Mouse (Mus musculus) hindbrain, postnatal 0 days (tissue): ENCODE measurements around the gene Usf2. TPM values are rescaled to one million over a fixed set of nuclear protein-coding genes. Genes with fewer than 3 reads are reported as not detected.
A peak's percentile ranks its signal among the peaks of the same experiment; 100 is the strongest.

Source experiments
- ATAC-seq: fragments of 200-750 bp; cut with Nextera tagmentation; 2 replicates; pipeline ENCODE4 v1.8.0; 2017; ENCODE audit warnings: mild to moderate bottlenecking, moderate TSS enrichment, moderate library complexity
- DNase-seq: peaks from one replicate; pipeline ENCODE4 v3.0.0-alpha.2; 2015; ENCODE audit warnings: low spot score
- H3K27ac ChIP-seq: fragments of 300-500 bp; sonication (generic); 2 replicates; pipeline ENCODE4 v1.5.1; 2014; ENCODE audit warnings: mild to moderate bottlenecking
- H3K27me3 ChIP-seq: fragments of 300-500 bp; sonication (generic); 2 replicates; pipeline ENCODE4 v1.6.1; 2014; ENCODE audit warnings: low read length, mixed read lengths; ENCODE audit not compliant: insufficient read depth
- H3K36me3 ChIP-seq: fragments of 300-500 bp; sonication (generic); 2 replicates; pipeline ENCODE4 v1.6.1; 2014; ENCODE audit warnings: low read length, mixed read lengths; ENCODE audit not compliant: insufficient read depth
- H3K4me1 ChIP-seq: fragments of 300-500 bp; sonication (generic); 2 replicates; pipeline ENCODE4 v1.6.1; 2014; ENCODE audit warnings: antibody characterized with exemption, low read length, mixed read lengths; ENCODE audit not compliant: insufficient read depth
- H3K4me2 ChIP-seq: fragments of 300-500 bp; sonication (generic); 2 replicates; pipeline ENCODE4 v1.6.1; 2014; ENCODE audit warnings: low read depth, mild to moderate bottlenecking, low read length, moderate library complexity, mixed read lengths
- H3K4me3 ChIP-seq: fragments of 300-500 bp; sonication (generic); 2 replicates; pipeline ENCODE4 v1.5.1; 2014; ENCODE audit warnings: low read length
- H3K9ac ChIP-seq: fragments of 300-500 bp; sonication (generic); replicated peaks from 2 replicates; pipeline ENCODE4 v1.6.1; 2014; ENCODE audit warnings: mild to moderate bottlenecking, low read length, moderate library complexity, mixed read lengths
- H3K9me3 ChIP-seq: fragments of 300-500 bp; sonication (generic); 2 replicates; pipeline ENCODE4 v1.6.1; 2016; ENCODE audit warnings: low read length, mixed read lengths
- CTCF ChIP-seq: IDR thresholded peaks from 2 replicates; pipeline ENCODE4 v1.5.1; 2016; ENCODE audit warnings: antibody characterized with exemption, control low read depth, low read depth
- WGBS: fragments of 180-500 bp; shearing (Covaris S2); extraction: QIAGEN DNeasy Blood & Tissue Kit; methylation state at CpG from one replicate; pipeline ENCODE4 v1.1.7; 2014; 5-methylcytosine and 5-hydroxymethylcytosine counted together
- polyA plus RNA-seq: library from polyadenylated mRNA; unstranded; fragments of >200 nt; fragmentation: Nextera tagmentation; extraction: Ambion mirVana; gene quantifications from 2 replicates; pipeline ENCODE4 v1.2.1, GENCODE M21; 2015
- total RNA-seq: library from RNA; depleted of rRNA; stranded (reverse); fragments of >200 nt; gene quantifications from 2 replicates; pipeline ENCODE4 v1.2.3, GENCODE M21; 2014

Usf2 gene
- total and polyA plus RNA-seq, 2 experiments from 2014 or later: 28.0 to 114 TPM

DNA sequence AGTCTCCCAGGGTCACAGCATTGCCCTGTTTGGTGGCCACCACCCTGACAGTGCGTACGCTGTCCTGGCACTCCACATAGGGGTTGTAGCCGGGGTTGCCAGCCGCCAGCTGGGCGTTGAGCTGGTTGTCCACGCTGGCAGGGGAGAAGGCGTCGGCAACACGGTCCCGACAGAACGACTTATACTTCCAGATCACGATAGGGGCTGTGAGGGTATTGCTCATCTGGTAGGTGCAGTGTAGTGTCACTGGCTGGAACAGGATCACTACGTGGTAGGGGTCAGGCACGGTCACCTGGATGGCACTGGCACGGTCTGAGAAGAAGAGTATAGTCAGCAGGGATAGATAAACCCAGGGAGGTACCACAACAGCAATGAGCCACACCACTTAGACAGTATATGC lies 15.3 kb upstream of the Usf2 start:
- H3K36me3 ChIP-seq: no peaks in the 10 kb centered on the region
- no peak overlapping the region for H3K27ac ChIP-seq
- H3K9me3 ChIP-seq: no peaks in the 10 kb centered on the region
- no peak overlapping the region for H3K4me3 ChIP-seq
- H3K27me3 ChIP-seq: peaks cover 11% of the 10 kb centered on the region
- WGBS: 89% methylated on average over 15 of the region's 15 CpGs
- no peak overlapping the region for H3K9ac ChIP-seq
- H3K4me2 ChIP-seq: peak overlapping the region; percentile 21; the same call in 1 of the 2 replicates
- H3K4me1 ChIP-seq: no peaks in the 10 kb centered on the region
- DNase-seq (no peak), ATAC-seq (no peak)
- no peak for TF ChIP-seq CTCF

DNA sequence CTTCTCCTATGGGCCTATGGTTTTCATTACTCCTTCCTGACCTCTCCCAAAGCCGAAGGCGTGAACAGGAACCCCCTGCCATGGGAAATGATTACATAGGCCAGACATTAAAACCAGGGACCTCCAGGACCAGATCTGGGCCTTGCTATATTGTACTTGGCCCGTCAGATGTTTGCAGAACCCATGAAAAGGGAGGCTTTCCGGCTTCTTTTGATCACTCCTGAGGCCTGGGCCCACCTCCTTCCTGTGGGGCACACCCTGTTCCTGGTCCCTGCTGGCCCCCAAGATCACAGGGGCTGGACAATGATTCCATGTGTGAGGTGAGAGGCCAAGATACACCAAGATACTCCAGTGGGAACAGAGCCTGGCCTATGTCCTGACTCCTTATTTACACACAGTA lies 12.6 kb upstream of the Usf2 start:
- DNase-seq (no peak), ATAC-seq (no peak)
- Histone ChIP-seq H3K4me1 (no peaks in the 10 kb centered on the region), H3K4me2 (no peak overlapping the region), H3K27ac (no peak overlapping the region), H3K27me3 (peaks cover 11% of the 10 kb centered on the region), H3K36me3 (no peaks in the 10 kb centered on the region), H3K9ac (no peak overlapping the region), H3K4me3 (no peak overlapping the region), H3K9me3 (no peaks in the 10 kb centered on the region)
- WGBS: 81% methylated on average over 4 of the region's 4 CpGs
- no peak for TF ChIP-seq CTCF

DNA sequence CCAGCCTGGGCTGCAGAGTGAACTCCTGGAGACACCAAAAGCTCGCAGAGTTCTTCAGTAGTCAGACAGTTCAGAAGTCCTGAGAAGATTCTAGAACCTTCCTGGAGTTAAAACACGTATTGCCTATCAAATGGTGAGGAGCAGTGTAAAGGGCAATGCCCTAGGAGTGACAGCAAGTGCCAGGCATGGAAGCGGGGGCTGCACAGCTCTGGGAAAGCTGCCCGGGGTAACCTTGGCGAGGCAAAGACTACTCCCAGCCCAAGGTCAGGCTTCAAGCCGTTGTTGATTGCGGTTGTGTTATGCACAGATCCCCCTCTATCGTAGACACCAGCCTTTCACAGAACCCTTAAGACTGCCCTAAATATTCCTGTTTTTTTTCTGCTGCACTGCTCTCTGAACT lies 12.0 kb upstream of the Usf2 start:
- Histone ChIP-seq H3K27me3 (peaks cover 9% of the 10 kb centered on the region), H3K27ac (no peak overlapping the region), H3K9me3 (no peaks in the 10 kb centered on the region), H3K9ac (no peak overlapping the region), H3K4me1 (no peaks in the 10 kb centered on the region), H3K4me3 (no peak overlapping the region), H3K4me2 (no peak overlapping the region), H3K36me3 (no peaks in the 10 kb centered on the region)
- 91% methylated on average over 8 of the region's 8 CpGs for WGBS
- ATAC-seq: no peak
- no peak for TF ChIP-seq CTCF
- DNase-seq: no peak

DNA sequence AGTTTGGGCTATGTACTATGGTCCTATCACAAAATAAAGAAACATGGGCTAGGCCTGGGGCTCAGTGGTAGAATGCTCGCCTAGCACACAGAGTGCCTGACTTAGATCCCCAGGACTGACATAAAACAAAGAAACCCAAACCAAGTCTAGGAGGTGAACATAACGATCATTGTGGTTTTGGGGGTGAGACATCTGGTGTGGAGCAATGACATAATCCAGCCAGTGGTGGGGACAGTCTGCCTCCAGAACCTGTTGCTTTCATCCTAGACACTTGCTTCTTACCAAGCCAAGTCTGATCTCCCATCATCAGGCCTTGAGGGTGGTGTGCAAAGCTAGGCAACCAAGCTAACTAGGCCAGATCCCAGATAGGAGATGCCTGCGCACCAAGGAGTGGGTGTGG lies 10.1 kb upstream of the Usf2 start:
- Histone ChIP-seq H3K27me3 (no peaks in the 10 kb centered on the region), H3K4me2 (no peak overlapping the region), H3K4me3 (no peak overlapping the region), H3K9me3 (no peaks in the 10 kb centered on the region), H3K4me1 (no peaks in the 10 kb centered on the region), H3K36me3 (no peaks in the 10 kb centered on the region), H3K27ac (no peak overlapping the region), H3K9ac (no peak overlapping the region)
- 85% methylated on average over 3 of the region's 3 CpGs for WGBS
- TF ChIP-seq CTCF: no peak
- DNase-seq (no peak), ATAC-seq (no peak)

DNA sequence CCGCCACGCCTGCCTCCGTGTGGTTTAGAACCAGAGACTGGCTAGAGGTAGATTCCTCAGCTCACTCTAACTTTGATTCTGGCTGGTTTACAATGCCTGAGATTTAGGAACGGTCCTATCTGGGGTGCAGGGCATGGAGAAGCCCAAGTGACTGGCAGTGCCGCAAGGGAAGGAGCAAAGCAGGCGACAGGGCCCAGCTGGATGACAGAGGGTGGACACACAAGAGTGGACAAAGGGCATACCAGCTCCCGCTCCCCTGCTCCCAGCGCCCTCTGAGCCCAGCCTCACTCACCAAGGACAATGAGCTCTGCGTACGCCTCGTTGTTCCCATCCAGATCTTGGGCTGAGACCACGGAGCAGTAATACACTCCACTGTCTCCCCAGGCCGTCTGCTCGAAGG lies 9.1 kb upstream of the Usf2 start:
- Histone ChIP-seq H3K36me3 (no peaks in the 10 kb centered on the region), H3K4me3 (no peak overlapping the region), H3K27ac (no peak overlapping the region), H3K9me3 (no peaks in the 10 kb centered on the region), H3K4me2 (no peak overlapping the region), H3K4me1 (no peaks in the 10 kb centered on the region), H3K9ac (no peak overlapping the region), H3K27me3 (no peaks in the 10 kb centered on the region)
- ATAC-seq: no peak
- 63% methylated on average over 14 of the region's 14 CpGs for WGBS
- no peak for DNase-seq
- no peak for TF ChIP-seq CTCF

DNA sequence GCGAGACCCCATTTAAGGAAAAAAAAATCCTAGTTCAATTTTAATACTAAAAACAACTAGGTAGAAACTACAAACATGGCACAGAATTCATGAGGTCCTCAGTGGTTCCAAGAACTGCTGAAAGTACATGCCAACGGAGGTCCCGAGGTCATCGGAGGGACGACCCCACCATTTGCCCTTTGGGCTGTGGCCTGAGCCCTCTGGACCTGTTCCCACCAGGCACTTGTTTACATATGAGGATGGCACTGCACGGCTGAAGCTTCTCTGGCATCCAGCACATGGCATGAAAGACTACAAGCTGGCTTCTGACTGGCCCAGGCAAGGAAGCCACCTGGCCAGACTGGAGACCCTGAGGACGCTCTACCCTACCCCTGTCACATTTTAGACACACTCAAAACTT lies 7.8 kb upstream of the Usf2 start:
- Histone ChIP-seq H3K4me2 (no peak overlapping the region), H3K4me1 (no peaks in the 10 kb centered on the region), H3K36me3 (no peaks in the 10 kb centered on the region), H3K27ac (no peak overlapping the region), H3K4me3 (no peak overlapping the region), H3K9ac (no peak overlapping the region), H3K27me3 (no peaks in the 10 kb centered on the region), H3K9me3 (no peaks in the 10 kb centered on the region)
- ATAC-seq (no peak), DNase-seq (no peak)
- TF ChIP-seq CTCF: no peak
- 88% methylated on average over 7 of the region's 7 CpGs for WGBS

DNA sequence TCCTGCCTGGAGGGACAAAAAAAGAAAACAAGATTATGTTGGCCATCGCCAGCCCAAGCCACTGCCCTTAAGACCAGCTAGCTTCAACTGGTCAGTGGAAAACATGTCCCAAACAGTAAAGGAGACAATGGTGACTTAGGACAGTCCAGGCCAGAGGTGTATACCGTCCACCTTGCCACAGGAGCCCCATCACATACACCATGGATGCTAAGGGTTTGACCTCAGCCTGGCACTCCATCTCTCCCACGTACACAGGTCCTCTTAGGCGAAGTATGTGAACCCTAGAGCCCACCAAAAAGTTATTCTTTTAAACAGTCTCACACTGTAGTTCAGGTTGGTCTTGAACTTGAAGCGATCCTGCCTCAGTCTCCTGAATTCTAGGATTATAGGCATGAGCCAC lies 6.3 kb upstream of the Usf2 start:
- no peak for DNase-seq
- no peaks in the 10 kb centered on the region for H3K36me3 ChIP-seq
- no peak overlapping the region for H3K4me3 ChIP-seq
- peaks cover 8% of the 10 kb centered on the region; the same call in 1 of the 2 replicates for H3K4me1 ChIP-seq
- no peak overlapping the region for H3K27ac ChIP-seq
- H3K4me2 ChIP-seq: no peak overlapping the region
- no peak for ATAC-seq
- WGBS: 97% methylated on average over 5 of the region's 5 CpGs
- H3K9ac ChIP-seq: no peak overlapping the region
- H3K9me3 ChIP-seq: no peaks in the 10 kb centered on the region
- H3K27me3 ChIP-seq: no peaks in the 10 kb centered on the region
- no peak for TF ChIP-seq CTCF
